Mouse (Mus musculus) brain, embryonic 14.5 days (tissue): ENCODE results near the gene Fscn2.

Experiments used
- CTCF ChIP-seq: fragments of 200-500 bp; IDR thresholded peaks from 2 replicates; pipeline ENCODE4 v1.5.1; 2012; ENCODE audit warnings: inconsistent platforms, mild to moderate bottlenecking, moderate library complexity, borderline replicate concordance; ENCODE audit not compliant: insufficient read depth, insufficient read length; ENCODE audit errors: extremely low read depth
- POLR2A ChIP-seq: fragments of 200-500 bp; IDR thresholded peaks from 2 replicates; pipeline ENCODE4 v1.6.1; 2012; ENCODE audit warnings: mild to moderate bottlenecking, inconsistent platforms, borderline replicate concordance; ENCODE audit not compliant: poor library complexity, insufficient read depth, insufficient read length, severe bottlenecking; ENCODE audit errors: extremely low read depth

DNA sequence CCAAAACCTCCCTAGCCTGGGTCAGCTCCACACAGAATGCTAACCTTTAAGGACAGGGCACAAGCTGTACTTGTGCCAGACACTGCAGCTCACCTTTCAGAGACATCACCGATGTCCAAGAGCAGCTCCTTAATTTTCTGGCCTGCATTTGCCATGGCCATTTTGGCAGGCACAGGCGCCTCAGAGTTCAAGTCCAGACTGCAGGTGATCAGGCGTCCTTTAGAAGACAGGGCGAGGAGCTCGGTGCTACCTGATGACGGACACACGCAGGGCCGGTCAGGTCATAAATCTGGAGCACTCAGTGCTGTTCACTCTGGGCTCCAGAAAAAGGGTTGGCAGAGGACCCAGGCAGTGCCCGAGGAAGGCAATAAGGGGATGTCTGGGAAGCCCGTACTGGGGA, 14.0 kb downstream of the Fscn2 start:
- TF ChIP-seq CTCF, result no peak
- TF ChIP-seq POLR2A, result no peak
